Mouse (Mus musculus): Measurements from ENCODE around the gene Wap. TPM values are rescaled to one million over a fixed set of nuclear protein-coding genes. Genes with fewer than 3 reads are reported as not detected.
A peak's percentile ranks its signal among the peaks of the same experiment; 100 is the strongest.

The Wap gene
- polyA plus RNA-seq (2016; fragmentation: Nextera tagmentation; extraction: Ambion mirVana): not detected in 2 replicates

DNA sequence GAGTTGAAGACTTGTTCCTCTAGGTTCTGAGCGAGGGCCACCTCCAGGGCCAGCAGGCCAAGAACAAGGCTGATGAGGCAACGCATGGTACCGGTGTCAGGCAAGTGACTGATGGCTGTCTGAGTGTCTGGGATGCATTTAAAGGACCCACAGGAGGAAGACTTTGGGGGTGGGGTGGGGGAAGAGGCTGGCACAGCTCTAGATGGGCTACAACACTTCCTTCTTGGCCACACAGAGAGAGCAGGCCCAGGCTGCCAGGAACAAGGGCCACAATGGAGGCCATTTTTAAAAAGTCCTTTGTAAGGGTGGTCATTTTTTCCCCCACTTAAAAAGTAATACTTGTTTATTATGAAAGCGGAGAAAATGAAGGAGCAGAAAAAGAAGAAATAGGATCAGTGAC lies at the start of gene Wap:
Gene Wap (minus strand): TSS at position 101 of the 400 bp plus-strand sequence.
- H3K4me3 ChIP-seq: no peak within 1 kb of the TSS
- H3K27ac ChIP-seq (replicated peaks): no peak within 1 kb of the TSS
- WGBS: 91% methylated on average over 4 of the region's 4 CpGs
- H3K4me1 ChIP-seq: no peaks in the 10 kb centered on the region
- H3K9ac ChIP-seq (replicated peaks): no peak within 1 kb of the TSS
- H3K36me3 ChIP-seq: no peaks in the 10 kb centered on the region
- no peaks in the 10 kb centered on the region for H3K27me3 ChIP-seq
- no peak for ATAC-seq (ENCODE audit: low FRiP score, low read depth)
- H3K9me3 ChIP-seq: no peaks in the 10 kb centered on the region
- no peak within 1 kb of the TSS for H3K4me2 ChIP-seq (replicated peaks)

- Histone ChIP-seq H3K4me2 (replicated peaks) (no peak overlapping the region), H3K4me1 (no peaks in the 10 kb centered on the region), H3K9ac (replicated peaks) (no peak overlapping the region), H3K27me3 (no peaks in the 10 kb centered on the region), H3K4me3 (no peak overlapping the region), H3K27ac (replicated peaks) (no peak overlapping the region), H3K9me3 (peaks cover 6% of the 10 kb centered on the region; the same call in 1 of the 2 replicates), H3K36me3 (no peaks in the 10 kb centered on the region)
- no peak for ATAC-seq (ENCODE audit: low FRiP score, low read depth)
- WGBS: 58% methylated on average over 3 of the region's 3 CpGs
These were observed 46.3 kb upstream of the Wap start for GRCm38 (mm10) chr11:6684741-6685140.

DNA sequence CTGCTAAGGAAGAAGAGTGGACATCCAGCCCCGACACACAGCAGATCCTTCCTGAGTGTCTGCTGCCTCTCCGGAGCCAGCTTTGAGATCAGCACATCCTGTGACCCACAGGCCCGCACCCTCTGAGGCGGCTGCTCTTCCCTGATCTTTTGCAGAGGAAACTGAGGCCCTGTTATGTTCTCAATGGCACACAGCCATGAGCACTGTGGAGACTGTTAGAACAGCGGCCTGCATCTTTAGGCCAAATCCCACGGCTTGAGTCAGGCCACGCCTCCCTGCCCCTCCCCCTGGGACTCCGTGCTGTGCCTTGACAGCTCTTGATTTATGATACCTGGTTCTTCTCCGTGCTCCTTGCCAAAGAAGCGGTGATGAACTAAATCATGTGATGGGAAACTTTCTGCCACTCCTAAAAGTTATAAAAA lies 42.0 kb upstream of the Wap start:
- Histone ChIP-seq H3K4me2 (replicated peaks) (no peak overlapping the region), H3K4me3 (no peak overlapping the region), H3K4me1 (no peaks in the 10 kb centered on the region), H3K9me3 (peaks cover 6% of the 10 kb centered on the region; the same call in 1 of the 2 replicates), H3K27ac (replicated peaks) (no peak overlapping the region), H3K36me3 (no peaks in the 10 kb centered on the region), H3K9ac (replicated peaks) (no peak overlapping the region), H3K27me3 (no peaks in the 10 kb centered on the region)
- 40% methylated on average over 10 of the region's 10 CpGs for WGBS
- no peak for ATAC-seq (ENCODE audit: low FRiP score, low read depth)

- no peak overlapping the region for H3K4me3 ChIP-seq
- no peak overlapping the region for H3K4me2 ChIP-seq (replicated peaks)
- H3K27ac ChIP-seq (replicated peaks): no peak overlapping the region
- no peaks in the 10 kb centered on the region for H3K36me3 ChIP-seq
- H3K9ac ChIP-seq (replicated peaks): no peak overlapping the region
- no peaks in the 10 kb centered on the region for H3K27me3 ChIP-seq
- peaks cover 6% of the 10 kb centered on the region; the same call in 1 of the 2 replicates for H3K9me3 ChIP-seq
- H3K4me1 ChIP-seq: no peaks in the 10 kb centered on the region
- no peak for ATAC-seq (ENCODE audit: low FRiP score, low read depth)
- WGBS: 79% methylated on average over 17 of the region's 17 CpGs
These were observed 41.4 kb upstream of the Wap start for GRCm38 (mm10) chr11:6679694-6680396.

GRCm38 (mm10) chr11:6677530-6677929 lies 39.1 kb upstream of the Wap start:
- Histone ChIP-seq H3K4me2 (replicated peaks) (no peak overlapping the region), H3K36me3 (no peaks in the 10 kb centered on the region), H3K27me3 (no peaks in the 10 kb centered on the region), H3K9ac (replicated peaks) (no peak overlapping the region; the same call in 1 of the 2 replicates), H3K27ac (replicated peaks) (no peak overlapping the region), H3K4me1 (no peaks in the 10 kb centered on the region), H3K9me3 (peaks cover 5% of the 10 kb centered on the region; the same call in 1 of the 2 replicates), H3K4me3 (no peak overlapping the region)
- ATAC-seq (ENCODE audit: low FRiP score, low read depth): peak; percentile 70; the same call in 1 of the 2 replicates
- WGBS: 20% methylated on average over 7 of the region's 7 CpGs

GRCm38 (mm10) chr11:6676641-6677040 lies 38.2 kb upstream of the Wap start:
- H3K27ac ChIP-seq (replicated peaks): no peak overlapping the region
- no peaks in the 10 kb centered on the region for H3K36me3 ChIP-seq
- no peak for ATAC-seq (ENCODE audit: low FRiP score, low read depth)
- no peaks in the 10 kb centered on the region for H3K9me3 ChIP-seq
- no peaks in the 10 kb centered on the region for H3K27me3 ChIP-seq
- 87% methylated on average over 9 of the region's 9 CpGs for WGBS
- no peak overlapping the region for H3K9ac ChIP-seq (replicated peaks)
- no peak overlapping the region for H3K4me2 ChIP-seq (replicated peaks)
- H3K4me3 ChIP-seq: no peak overlapping the region
- H3K4me1 ChIP-seq: no peaks in the 10 kb centered on the region

GRCm38 (mm10) chr11:6675402-6675801 lies 37.0 kb upstream of the Wap start:
- no peak for ATAC-seq (ENCODE audit: low FRiP score, low read depth)
- Histone ChIP-seq H3K9ac (replicated peaks) (no peak overlapping the region), H3K9me3 (no peaks in the 10 kb centered on the region), H3K4me2 (replicated peaks) (no peak overlapping the region), H3K27ac (replicated peaks) (no peak overlapping the region), H3K27me3 (no peaks in the 10 kb centered on the region), H3K4me3 (no peak overlapping the region), H3K36me3 (no peaks in the 10 kb centered on the region), H3K4me1 (no peaks in the 10 kb centered on the region)
- 69% methylated on average over 7 of the region's 7 CpGs for WGBS

DNA sequence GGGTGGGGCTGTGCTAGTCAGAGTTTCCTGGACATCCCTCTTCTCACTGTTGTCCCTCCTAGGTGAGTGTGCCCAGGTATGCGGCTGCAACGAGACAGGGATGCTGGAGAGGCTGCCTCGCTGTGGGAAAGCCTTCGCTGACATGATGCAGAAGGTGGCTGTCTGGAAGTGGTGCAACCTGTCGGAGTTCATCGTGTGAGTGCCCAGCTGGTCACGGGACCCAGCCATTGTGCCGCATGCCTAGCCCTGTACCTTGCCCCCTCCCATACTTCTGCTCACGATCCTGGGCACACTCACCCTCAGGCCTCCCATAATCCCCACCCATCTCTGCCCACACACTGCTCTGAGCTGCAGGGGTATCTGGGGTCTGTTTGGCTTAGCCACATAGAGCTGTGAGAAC lies 36.3 kb upstream of the Wap start:
- Histone ChIP-seq H3K4me3 (no peak overlapping the region), H3K4me1 (no peaks in the 10 kb centered on the region), H3K4me2 (replicated peaks) (no peak overlapping the region), H3K27me3 (no peaks in the 10 kb centered on the region), H3K27ac (replicated peaks) (no peak overlapping the region), H3K9me3 (no peaks in the 10 kb centered on the region), H3K36me3 (no peaks in the 10 kb centered on the region), H3K9ac (replicated peaks) (no peak overlapping the region)
- ATAC-seq (ENCODE audit: low FRiP score, low read depth): no peak
- WGBS: 91% methylated on average over 9 of the region's 9 CpGs

GRCm38 (mm10) chr11:6670826-6671225 lies 32.4 kb upstream of the Wap start:
- H3K27me3 ChIP-seq: no peaks in the 10 kb centered on the region
- H3K27ac ChIP-seq (replicated peaks): no peak overlapping the region
- no peak overlapping the region for H3K9ac ChIP-seq (replicated peaks)
- 90% methylated on average over 4 of the region's 4 CpGs for WGBS
- no peak for ATAC-seq (ENCODE audit: low FRiP score, low read depth)
- H3K4me1 ChIP-seq: no peaks in the 10 kb centered on the region
- no peaks in the 10 kb centered on the region for H3K9me3 ChIP-seq
- no peaks in the 10 kb centered on the region for H3K36me3 ChIP-seq
- H3K4me3 ChIP-seq: no peak overlapping the region
- no peak overlapping the region for H3K4me2 ChIP-seq (replicated peaks)

- Histone ChIP-seq H3K36me3 (no peaks in the 10 kb centered on the region), H3K9me3 (no peaks in the 10 kb centered on the region), H3K4me2 (replicated peaks) (no peak overlapping the region), H3K27ac (replicated peaks) (no peak overlapping the region), H3K4me1 (no peaks in the 10 kb centered on the region), H3K9ac (replicated peaks) (no peak overlapping the region), H3K4me3 (no peak overlapping the region), H3K27me3 (no peaks in the 10 kb centered on the region)
- no peak for ATAC-seq (ENCODE audit: low FRiP score, low read depth)
- WGBS: 43% methylated on average over 2 of the region's 2 CpGs
These were observed 31.6 kb upstream of the Wap start for GRCm38 (mm10) chr11:6670044-6670443.

DNA sequence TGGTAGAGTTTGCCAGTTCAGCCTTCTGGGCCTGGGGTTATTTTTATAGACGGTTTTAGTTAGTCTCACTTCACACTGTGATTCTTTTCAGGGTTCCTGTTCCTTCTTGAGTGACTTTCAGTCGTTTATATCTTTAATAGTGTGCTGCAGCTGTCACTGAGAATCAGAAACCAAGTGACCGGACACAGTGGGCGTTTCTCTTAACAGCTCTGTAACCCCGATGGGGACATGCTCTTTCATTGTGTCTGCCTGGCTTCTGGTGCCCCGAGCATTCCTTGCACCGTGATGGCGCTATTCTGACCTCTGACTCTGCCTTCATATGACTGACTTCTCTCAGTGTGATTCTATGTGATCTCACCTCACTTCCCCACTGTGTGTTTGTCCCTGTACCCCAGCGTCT lies 30.6 kb upstream of the Wap start:
- no peaks in the 10 kb centered on the region for H3K27me3 ChIP-seq
- no peaks in the 10 kb centered on the region for H3K36me3 ChIP-seq
- no peak overlapping the region for H3K4me3 ChIP-seq
- 41% methylated on average over 9 of the region's 9 CpGs for WGBS
- no peaks in the 10 kb centered on the region for H3K4me1 ChIP-seq
- no peak overlapping the region for H3K4me2 ChIP-seq (replicated peaks)
- no peak for ATAC-seq (ENCODE audit: low FRiP score, low read depth)
- H3K27ac ChIP-seq (replicated peaks): no peak overlapping the region
- no peaks in the 10 kb centered on the region for H3K9me3 ChIP-seq
- no peak overlapping the region for H3K9ac ChIP-seq (replicated peaks)

- Histone ChIP-seq H3K27me3 (no peaks in the 10 kb centered on the region), H3K36me3 (no peaks in the 10 kb centered on the region), H3K9ac (replicated peaks) (no peak overlapping the region), H3K9me3 (no peaks in the 10 kb centered on the region), H3K4me1 (no peaks in the 10 kb centered on the region), H3K27ac (replicated peaks) (no peak overlapping the region), H3K4me3 (no peak overlapping the region), H3K4me2 (replicated peaks) (no peak overlapping the region)
- WGBS: 88% methylated on average over 2 of the region's 2 CpGs
- no peak for ATAC-seq (ENCODE audit: low FRiP score, low read depth)
These were observed 28.2 kb upstream of the Wap start for GRCm38 (mm10) chr11:6666634-6667033.

GRCm38 (mm10) chr11:6661206-6661605 lies 22.8 kb upstream of the Wap start:
- no peaks in the 10 kb centered on the region for H3K36me3 ChIP-seq
- H3K4me2 ChIP-seq (replicated peaks): no peak overlapping the region
- H3K27me3 ChIP-seq: peaks cover 16% of the 10 kb centered on the region; the same call in 1 of the 2 replicates
- peaks cover 11% of the 10 kb centered on the region; the same call in 1 of the 2 replicates for H3K4me1 ChIP-seq
- H3K27ac ChIP-seq (replicated peaks): no peak overlapping the region
- H3K9me3 ChIP-seq: no peaks in the 10 kb centered on the region
- no peak for ATAC-seq (ENCODE audit: low FRiP score, low read depth)
- no peak overlapping the region for H3K9ac ChIP-seq (replicated peaks)
- 69% methylated on average over 14 of the region's 14 CpGs for WGBS
- no peak overlapping the region for H3K4me3 ChIP-seq

Data from midbrain, embryonic 12.5 days (tissue).